Mouse (Mus musculus) erythroid progenitor cell, adult 5-6 weeks (primary cell): ENCODE results near the gene Ptpn1. TPM values are rescaled to one million over a fixed set of nuclear protein-coding genes. Genes with fewer than 3 reads are reported as not detected.

Experiments used
- ATAC-seq: replicated peaks from 2 replicates; pipeline ENCODE4 v1.8.0; 2016; ENCODE audit warnings: moderate number of reproducible peaks, mild to moderate bottlenecking, moderate TSS enrichment, inconsistent platforms; ENCODE audit not compliant: poor library complexity, low FRiP score, severe bottlenecking
- total RNA-seq, 2 experiments: library from RNA; stranded (forward) in 1 of 2; stranded (reverse) in 1 of 2; fragments of 150-400 nt in 1 of 2; fragments of 186-747, 209-891 nt in 1 of 2; gene quantifications; 2 replicates each; pipeline versions ENCODE4 v1.2.3 to v1.2.4; 2015 to 2017; ENCODE audit warnings: low replicate concordance in 2 of 2

Gene Ptpn1
- total RNA-seq, 2 experiments from 2014 or later: 4.3 to 5.0 TPM

DNA sequence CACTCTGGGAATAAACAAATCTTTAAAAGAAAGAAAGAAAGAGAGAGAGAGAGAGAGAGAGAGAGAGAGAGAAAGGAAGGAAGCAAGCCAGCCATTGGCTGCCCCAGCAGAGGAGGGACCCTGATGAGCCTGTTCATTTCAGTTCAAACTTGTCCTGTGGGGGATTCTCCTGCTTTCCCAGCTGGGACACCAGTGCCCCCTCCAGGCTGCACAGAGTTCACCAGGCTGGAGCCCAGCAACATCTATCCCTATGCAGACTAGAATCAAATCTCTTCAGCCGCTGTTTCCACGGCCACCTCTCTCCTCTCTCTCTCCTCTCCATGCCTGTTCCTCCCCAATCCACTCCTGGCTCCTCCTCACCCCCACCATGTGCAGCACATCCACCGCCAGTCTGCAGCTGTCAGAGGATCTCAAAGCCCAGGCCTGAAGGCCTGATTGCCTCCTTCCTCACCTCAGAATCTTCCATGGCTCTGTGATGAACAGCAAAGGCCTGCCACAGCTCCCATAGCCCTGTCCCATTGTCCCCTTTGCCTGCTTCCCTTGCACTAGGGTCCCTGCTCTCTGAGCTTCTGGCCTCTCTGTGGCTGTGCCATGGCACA lies 67.4 kb downstream of the Ptpn1 start:
- no peak for ATAC-seq

DNA sequence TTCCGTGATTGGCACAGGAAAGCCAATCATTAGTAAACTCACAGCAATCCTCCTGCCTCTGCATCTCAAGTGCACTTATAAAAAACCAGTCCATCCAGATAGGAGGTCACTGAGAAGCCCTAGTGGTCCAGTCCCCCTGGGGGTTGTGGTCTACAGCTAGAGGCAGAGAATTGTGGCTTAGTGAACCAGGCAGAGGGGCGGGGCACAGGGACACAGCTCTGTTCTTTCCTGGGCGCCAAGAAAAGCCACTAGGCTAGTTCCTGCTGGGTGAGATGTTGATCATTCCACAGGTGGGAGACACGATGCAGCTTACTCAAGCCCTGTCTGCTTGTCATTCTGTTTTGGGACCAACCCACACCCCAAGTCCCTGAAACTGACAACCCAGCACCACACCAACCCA lies 70.3 kb downstream of the Ptpn1 start:
- no peak for ATAC-seq

GRCm38 (mm10) chr2:168002884-168003283 lies 71.0 kb downstream of the Ptpn1 start:
- ATAC-seq: no peak

- ATAC-seq: no peak
Measured at GRCm38 (mm10) chr2:168003431-168003830, 71.6 kb downstream of the Ptpn1 start.

DNA sequence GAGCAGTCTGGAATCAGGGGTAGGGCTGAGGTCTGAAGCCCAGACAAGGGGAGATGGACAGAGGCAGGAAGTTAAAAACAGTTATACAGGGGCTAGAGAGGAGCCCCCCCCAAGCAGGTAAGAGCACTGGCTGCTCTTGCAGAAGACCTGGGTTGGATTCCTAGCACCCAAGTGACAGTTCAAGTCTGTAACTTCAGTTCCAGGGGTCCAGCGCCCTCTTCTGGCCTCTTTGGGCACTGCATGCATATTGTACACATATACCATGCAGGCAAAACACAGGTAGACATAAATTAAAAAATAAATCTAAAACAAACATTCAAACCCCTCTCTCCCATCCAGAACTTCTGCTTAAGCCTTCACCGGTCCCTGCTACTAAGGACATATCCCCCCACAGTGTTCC lies 72.5 kb downstream of the Ptpn1 start:
- ATAC-seq: no peak

DNA sequence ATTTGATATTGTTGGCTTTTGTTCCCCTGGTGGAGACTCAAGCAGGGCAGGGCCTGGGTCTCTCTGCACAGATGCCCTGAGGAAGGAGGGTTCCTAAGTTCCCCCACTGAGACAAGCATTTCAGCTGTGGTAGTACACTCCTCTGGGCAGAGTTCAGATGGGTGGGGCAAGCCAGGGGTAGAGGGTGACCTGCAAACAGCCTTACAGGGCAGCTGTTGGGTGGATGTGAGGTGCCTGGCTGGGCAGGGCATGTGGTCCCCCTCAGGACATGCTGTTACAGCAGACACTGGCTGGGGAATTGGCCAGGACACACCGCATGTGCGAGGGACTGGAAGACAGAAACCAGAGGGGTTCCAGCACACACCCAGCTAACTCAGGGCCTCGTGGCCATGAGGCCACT lies 73.1 kb downstream of the Ptpn1 start:
- no peak for ATAC-seq

- ATAC-seq: no peak
Measured at GRCm38 (mm10) chr2:168005616-168006015, 73.8 kb downstream of the Ptpn1 start.

DNA sequence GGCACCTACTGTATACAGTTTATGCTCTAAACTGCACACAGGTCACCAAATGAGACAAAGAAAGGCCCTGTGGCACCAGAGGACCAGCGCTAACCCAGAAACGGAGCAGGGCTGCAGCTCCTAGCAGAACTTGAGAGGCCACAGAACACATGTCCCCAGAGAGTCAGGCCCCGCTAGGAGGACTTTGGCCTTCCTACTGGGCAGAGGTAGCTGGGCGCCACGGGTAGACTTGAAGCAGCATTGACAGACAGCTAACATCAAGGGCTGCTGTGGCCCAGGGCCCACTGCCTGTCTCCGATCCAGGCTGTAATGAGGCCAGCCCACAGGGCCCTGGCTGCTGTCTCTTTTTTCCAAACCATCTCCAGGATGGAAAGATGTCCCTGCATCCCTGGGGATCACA lies 74.6 kb downstream of the Ptpn1 start:
- ATAC-seq: no peak

DNA sequence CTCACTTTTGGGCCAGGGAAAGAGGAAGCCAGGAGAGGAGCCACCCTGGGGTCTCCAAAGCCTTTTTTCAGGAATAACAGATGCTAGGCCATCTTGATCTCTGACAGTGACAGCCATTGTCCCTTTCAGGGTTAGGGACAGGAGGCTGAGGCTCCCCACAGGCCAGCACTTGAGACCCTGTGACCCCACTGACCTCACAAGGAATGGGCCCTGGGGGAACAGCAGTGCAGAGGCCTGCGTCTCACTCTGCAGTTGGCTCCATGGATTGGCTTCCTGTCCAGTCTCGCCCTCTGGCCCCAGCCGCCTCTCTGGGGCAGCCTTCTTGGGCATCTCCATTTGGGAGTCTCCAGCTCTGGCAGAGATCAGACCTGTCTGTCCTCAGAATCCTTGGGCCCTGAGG lies 76.3 kb downstream of the Ptpn1 start:
- no peak for ATAC-seq

DNA sequence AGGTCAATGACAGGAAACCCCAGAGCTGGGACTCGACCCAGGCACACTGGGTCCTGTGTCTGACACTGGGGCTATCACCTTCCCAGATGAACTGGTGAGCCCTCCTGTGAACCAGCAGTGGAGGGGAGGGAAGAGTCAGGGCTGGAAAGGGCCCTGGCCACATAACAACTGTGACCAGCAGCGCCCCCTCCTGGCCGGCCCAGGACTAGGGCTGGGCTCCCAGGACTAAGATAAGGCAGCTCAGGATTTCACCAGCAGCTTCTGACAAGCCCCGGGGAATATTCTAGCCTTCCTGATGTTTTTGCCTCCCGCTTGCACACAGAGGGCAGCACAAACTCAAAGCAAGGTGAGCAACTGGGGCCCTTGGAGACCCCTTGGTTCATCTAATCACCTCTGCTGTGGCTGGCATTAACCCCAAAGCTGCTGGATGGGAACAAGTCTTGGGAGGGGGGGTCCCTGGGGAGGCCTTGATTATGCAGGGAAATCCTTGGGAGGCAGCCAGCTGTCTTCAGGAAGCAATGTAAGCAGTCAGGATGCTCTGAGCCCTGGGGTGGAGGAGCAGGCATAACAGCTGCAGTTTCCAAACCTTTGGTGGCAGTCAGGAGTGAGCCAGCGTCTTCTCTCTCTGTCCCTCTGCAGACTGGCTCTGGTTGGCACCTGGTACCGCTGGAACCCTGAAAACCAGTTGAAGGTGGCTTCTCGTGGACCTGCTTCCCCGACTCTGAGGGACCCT lies 78.2 kb downstream of the Ptpn1 start, which contains the start of gene Ripor3:
Gene Ripor3 (minus strand): TSS at position 683 of the 733 bp plus-strand sequence.
- ATAC-seq: no peak

GRCm38 (mm10) chr2:168010893-168011292 lies 79.0 kb downstream of the Ptpn1 start:
- ATAC-seq: no peak

DNA sequence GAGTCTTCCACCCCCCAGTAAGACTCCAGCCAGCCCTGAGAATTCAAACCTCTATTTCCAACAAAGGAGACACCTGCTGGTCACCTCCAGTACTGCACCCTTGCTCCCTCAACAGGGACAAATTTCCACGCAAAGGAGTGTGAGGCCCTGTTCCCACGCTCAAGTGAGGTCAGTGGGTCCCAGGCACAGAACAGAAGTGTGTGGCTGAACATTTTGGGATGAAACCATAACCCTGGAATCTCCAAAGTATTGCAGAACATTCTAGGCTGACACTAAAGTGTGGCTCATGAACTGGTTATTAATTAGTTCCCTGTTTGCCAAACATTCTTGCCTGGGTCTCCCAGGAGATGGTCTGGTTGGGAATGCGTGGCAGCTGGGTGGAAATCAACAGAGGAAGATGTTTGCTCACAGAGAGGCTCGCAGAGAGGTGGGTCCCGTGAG lies 85.1 kb downstream of the Ptpn1 start:
- 0 out of 2 replicates have a peak, but pooled peaks have one; percentile 48 for ATAC-seq

GRCm38 (mm10) chr2:168019201-168019715 lies 87.4 kb downstream of the Ptpn1 start:
- ATAC-seq: no peak

DNA sequence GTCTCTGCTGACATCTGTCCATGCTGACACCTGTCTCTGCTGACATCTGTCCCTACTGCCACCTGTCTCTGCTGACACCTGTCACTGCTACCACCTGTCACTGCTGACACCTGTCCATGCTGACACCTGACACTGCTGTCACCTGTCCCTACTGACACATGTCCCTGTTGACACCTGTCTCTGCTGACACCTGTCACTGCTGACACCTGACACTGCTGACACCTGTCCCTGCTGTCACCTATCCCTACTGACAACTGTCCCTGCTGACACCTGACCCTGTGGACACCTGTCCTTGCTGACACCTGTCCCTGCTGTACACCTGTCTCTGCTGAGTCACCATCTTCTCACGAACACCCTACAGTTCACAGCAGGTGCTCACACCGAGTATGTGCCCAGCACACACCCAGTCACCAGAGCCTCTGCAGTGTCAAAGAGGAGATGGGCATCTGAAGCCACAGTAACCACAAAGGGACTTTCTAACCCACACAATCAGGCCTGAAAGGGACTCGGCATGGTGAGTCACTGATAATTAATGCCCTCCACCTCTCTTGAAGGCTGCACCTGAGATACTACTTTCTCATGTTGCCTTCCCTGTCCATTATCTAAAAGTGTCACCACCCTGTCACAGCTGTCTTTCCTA lies 92.0 kb downstream of the Ptpn1 start:
- ATAC-seq: no peak

GRCm38 (mm10) chr2:168025174-168025573 lies 93.3 kb downstream of the Ptpn1 start:
- ATAC-seq: no peak

GRCm38 (mm10) chr2:168025882-168026281 lies 94.0 kb downstream of the Ptpn1 start:
- no peak for ATAC-seq

GRCm38 (mm10) chr2:168026467-168026866 lies 94.6 kb downstream of the Ptpn1 start:
- ATAC-seq: no peak

DNA sequence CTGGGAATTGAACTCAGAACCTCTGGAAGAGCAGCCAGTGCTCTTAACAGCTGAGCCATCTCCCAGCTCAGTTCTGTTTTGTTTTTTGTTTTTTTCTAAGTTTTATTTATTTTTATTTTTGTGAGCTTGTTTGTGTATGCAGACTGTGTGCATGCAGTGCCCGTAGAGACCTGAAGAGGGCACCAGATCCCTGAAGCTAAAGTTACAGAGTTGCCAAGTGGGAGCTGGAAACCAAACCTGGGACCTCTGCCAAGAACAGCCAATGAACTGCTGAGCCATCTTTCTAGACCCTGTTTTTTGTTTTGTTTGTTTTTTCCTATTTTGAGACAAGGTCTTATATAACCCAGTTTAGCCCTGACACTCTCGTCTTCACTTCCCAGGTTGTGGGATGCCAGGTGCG lies 96.5 kb downstream of the Ptpn1 start:
- ATAC-seq: no peak
